Mouse (Mus musculus): ENCODE measurements around the gene Polrmt. TPM values are rescaled to one million over a fixed set of nuclear protein-coding genes. Genes with fewer than 3 reads are reported as not detected.

Polrmt gene
- polyA plus RNA-seq (2012; rRNA removed; ENCODE audit: low replicate concordance), result 53.1 and 71.6 TPM in 2 replicates

DNA sequence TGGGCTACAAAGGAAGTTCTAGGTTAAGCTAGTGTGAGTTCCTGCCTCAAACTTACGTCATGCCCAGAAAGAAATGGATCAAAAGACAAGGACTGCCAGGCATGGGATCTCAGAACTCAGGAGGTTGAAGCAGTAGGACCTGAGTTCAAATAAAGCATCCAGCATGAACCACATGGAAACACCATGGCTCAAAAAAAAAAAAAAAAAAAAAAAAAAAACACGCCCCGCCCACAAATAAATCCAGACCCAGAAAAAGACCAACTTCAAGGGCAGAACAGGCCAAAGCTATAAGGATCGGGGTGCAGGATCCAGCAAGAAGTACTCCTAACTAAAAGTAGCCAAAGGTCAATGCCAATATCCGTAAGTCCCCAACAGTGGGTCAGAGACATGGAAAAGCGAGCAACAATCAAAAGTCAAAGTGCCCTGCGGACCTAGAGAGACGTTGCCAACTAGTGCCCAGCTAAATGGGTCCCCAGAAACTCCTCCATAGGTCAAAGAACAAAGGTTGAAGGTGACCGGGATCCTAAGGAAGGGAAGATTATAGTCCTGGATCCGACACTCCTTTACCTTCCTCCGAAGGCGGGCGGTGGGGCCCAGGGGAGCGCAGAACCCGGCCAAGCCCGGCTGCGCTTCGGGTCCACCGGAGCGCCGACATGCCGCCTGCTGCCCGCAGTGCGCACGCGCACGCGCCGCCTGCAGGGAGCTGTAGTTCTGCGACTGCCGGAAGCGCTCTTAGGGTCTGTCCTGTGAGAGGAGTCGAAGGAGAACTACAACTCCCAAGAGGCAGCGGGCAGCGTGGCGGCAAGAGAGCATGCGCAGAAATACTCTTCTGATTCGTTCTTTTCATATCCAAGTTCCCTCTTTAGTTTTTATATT, at the start of gene Polrmt:
Polrmt (minus strand) TSS at position 684 of the 876 bp plus-strand sequence.

DNA sequence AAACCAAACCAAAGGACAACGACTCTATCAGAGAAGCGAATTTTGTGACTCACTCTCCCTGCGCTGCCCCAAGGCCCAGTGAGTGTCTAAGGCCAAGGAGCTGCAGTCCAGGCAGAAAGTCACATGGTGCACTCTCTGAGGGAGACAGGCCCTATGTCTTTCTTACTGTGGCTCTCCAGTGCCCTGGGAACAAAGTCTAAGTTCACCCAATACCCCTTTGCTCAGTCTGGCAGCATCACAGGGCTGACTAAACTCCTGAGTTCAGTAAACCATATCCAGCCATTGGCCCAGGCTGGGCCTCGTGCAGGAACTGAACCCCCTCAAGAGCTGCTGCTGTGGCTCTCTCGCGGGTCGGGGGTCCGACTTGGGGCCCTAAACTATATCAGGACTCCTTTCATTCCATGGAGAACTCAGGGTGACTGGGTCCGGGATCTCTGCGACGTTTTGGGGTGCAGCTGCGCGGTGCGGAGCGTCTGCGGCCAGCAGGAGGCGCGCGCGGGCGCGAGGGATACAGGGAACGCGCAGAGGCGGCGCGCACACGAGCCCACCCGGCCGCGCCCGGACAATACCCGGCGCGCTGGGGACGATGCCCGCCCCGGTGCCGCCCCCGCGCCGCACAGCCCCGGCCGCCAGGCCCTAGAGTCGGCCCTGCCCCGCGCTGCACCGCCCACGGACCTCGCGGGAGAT, 46.8 kb upstream of the Polrmt start, which contains the start of gene Palm:
Palm (plus strand) TSS at position 522 of the 687 bp plus-strand sequence.

DNA sequence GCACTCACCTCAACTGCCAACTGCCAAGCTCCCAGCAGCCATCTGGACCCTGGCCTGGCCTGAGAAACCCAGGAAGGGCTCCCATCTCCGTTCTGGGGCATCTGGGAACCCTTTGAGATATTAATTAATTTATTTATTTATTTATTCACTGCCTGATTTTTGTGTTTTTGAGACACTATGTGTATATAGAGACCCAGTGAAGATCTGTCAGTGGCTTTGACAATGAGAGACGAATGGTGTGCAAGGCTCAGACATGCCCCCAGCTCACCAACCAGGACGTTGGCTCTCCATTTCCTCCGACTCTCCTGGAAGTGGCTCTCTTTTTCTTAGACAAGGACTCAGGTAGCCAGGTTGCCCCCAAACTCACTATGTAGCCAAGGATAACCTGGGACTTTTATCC, 44.5 kb upstream of the Polrmt start, which contains the start of gene Prss57:
Prss57 (minus strand) TSS at position 101 of the 400 bp plus-strand sequence.

DNA sequence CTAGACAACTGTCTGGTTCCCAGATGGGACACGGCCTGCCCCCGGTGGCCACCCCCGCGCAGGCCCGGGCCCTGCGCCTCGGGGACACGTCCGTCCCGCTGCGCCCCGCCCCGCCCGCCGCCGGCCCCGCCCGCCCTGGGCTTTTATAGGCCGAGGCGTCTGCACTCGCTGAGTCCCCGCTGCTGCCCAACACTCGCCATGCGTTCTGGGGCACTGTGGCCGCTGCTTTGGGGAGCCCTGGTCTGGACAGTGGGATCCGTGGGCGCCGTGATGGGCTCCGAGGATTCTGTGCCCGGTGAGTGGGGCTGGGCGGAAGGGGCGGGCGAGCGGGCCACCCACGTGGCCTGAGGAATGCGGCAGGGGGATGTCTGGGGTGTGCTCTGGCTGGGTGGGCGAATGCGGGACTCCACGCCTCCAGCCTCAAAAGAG, 30.7 kb upstream of the Polrmt start, which contains the start of gene Fstl3:
Fstl3 (plus strand) TSS at position 170 of the 429 bp plus-strand sequence.

DNA sequence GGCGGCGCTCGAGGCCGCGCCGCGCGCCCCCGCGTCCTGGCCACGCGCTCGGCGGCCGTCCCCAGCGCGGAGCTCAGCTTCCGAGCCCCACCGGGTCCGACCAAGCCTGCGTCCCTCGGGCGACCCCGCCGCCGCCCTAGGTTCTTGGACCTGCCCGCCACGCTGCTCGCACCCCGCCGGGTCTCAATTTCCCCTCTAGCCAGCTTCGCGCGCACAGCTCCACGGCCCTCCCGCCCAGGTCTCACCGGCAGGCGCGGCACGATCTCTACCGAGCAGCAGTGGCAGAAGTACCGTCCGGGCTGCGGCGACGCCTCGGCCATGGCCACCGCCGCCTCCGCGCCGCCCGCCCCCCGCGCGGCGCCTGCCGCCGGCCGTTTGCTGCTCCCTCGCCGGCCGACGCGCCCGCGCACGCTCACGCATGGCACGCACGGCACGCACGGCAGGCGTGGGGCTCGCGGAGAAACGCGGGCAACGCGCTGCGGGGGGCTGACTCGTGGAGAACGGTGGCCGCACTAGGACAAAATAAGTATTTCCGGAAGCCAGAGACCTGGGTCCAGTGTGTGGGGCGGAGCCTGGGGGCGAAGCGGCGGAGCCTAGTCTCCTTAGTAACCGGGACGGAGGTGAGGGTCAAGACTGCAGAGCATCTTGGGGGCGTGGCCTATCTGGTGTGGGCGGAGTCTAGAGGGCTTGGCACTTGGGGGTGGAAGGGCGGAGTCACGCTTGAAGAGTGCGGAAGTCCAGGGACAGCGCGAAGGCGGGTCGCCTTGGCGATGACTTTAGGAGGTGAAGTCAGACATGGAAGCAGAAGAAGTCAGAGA, 20.3 kb upstream of the Polrmt start, which contains the start of gene Rnf126:
Rnf126 (minus strand) TSS at position 445 of the 818 bp plus-strand sequence.

DNA sequence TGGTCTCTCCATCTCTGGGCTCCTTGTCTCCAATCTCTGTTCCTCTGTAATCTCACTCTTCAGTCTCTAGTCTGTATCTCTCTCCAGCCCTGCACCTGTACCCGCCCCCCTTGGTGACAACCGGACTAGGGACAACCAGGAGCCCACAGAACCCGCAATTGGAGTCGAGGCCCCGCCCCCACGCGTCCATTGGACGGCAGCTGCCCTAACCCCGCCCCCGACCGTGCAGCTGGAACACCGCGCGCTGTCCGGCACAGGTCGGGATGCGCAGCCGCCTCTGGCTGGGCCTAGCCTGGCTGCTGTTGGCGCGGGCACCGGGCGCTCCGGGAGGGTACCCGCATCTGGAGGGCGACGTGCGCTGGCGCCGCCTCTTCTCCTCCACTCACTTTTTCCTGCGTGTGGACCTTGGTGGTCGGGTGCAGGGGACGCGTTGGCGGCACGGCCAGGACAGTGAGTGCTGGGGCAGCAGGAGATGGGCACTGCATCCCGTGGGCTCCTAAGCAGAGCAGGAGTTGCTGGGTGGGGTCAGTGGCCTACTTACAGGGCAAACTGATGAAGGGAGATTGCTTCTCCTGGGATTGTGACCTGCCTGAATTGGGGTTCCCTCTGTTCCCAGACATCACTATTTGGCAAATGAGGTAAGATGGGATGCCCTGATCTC, 8.6 kb upstream of the Polrmt start, which contains the start of gene Fgf22:
Fgf22 (plus strand) TSS at position 221 of the 661 bp plus-strand sequence.

DNA sequence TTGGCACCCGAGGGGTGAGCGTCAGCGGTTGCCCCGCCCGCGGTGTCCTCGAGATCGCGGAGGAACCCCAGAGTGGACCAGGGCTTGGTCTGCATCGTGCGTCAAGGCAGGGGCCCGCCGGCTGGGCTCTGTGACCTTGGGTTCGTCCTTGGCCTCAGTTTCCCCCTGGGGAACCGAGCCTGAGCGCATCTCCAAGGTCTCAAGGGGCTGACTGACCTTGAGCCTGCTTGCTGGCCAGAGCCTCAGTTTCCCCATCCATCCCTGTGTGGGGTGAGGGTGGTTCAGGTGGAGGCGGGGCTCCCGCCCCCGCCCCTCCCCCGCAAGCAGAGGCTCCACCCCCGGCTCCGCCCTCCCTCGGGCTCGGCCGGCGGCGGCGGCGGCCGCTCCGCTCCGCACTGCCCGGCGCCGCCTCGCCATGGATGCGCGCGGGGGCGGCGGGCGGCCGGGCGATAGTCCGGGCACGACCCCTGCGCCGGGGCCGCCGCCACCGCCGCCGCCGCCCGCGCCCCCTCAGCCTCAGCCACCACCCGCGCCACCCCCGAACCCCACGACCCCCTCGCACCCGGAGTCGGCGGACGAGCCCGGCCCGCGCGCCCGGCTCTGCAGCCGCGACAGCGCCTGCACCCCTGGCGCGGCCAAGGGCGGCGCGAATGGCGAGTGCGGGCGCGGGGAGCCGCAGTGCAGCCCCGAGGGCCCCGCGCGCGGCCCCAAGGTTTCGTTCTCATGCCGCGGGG, 30.0 kb downstream of the Polrmt start, which contains the start of gene Hcn2:
Hcn2 (plus strand) TSS at position 381 of the 734 bp plus-strand sequence.

DNA sequence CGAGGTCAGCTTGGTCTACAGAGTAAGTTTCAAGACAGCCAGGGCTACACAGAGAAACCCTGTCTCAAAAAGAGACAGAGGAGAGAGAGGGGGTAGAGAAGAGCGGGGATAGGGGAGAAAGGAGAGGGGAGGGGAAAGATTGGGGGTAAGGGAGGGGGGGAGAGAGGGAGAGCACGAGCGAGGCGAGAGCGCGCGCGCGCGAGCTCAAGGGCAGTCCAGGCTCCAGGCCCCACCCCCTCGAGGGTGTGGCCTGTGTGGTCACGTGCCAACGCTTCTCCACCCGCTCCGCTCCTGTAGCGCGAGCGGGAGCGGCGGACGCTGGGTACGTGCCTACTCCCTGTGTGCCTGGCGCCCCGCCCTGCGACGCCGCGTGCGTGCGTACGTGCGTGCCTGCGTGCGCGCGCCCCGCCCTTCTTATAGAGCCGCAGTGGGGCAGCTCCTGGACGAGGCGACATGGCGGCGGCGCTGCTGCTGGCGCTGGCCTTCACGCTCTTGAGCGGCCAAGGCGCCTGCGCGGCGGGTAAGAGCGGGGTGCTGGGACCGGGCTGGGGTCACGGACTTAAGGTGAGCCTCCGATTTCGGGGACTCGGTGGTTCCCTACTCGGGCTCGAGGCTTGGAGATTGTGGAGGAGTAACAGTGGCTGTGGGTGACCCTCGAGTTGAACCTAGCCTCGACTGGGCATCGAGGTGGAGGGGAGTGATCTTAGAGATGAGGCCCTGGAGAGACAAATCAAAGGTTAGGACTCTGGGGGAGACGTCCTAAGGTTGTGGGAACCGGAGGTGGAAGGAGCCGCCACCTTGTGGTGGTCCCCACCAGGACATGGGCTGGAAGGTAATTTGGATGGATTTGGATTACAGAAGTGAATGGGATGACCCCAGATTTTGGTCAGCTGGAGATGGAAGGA, 42.1 kb downstream of the Polrmt start, which contains the start of gene Bsg:
Bsg (plus strand) TSS at position 427 of the 905 bp plus-strand sequence.

DNA sequence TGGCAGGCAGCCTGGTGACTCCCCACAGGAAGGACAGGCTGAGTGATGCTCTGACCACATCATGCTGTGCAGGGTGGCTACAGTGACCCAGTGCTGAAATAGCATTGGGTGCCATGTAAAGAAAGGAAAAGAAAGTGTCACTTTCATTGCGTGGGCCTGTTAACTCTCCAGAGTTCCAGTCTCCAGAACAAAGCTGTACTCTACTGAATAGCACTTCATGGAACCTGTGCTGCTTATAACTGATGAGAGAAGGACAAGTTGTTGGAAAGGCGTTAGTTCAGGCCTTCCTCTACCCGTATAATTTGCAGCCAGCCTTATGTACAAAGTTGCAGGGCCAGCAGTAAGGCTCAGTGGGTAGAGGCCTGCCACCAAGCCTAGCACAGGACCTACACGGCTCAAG, 57.7 kb downstream of the Polrmt start, which contains the start of gene Gzmm:
Gzmm (plus strand) TSS at position 301 of the 400 bp plus-strand sequence.

Other genes starting within 250 kb of the Polrmt start
- 27.4 and 36.8 TPM in 2 replicates for gene Plpp2, start 212.8 kb downstream of the Polrmt start, polyA plus RNA-seq (2012; rRNA removed; ENCODE audit: low replicate concordance)
- 102 and 125 TPM in 2 replicates for gene Mier2, start 191.4 kb downstream of the Polrmt start, polyA plus RNA-seq (2012; rRNA removed; ENCODE audit: low replicate concordance)
- 0.24 TPM in 1 of 2 replicates, not detected in the other for gene Theg, start 159.2 kb downstream of the Polrmt start, polyA plus RNA-seq (2012; rRNA removed; ENCODE audit: low replicate concordance)
- 0.19 and 0.26 TPM in 2 replicates for gene C2cd4c, start 132.6 kb downstream of the Polrmt start, polyA plus RNA-seq (2012; rRNA removed; ENCODE audit: low replicate concordance)
- 12.4 and 17.4 TPM in 2 replicates for gene Shc2, start 108.7 kb downstream of the Polrmt start, polyA plus RNA-seq (2012; rRNA removed; ENCODE audit: low replicate concordance)
- gene Odf3l2, start 100.8 kb downstream of the Polrmt start, polyA plus RNA-seq (2012; rRNA removed; ENCODE audit: low replicate concordance), result 2.3 TPM in 1 of 2 replicates, not detected in the other
- gene Madcam1, start 82.0 kb downstream of the Polrmt start, polyA plus RNA-seq (2012; rRNA removed; ENCODE audit: low replicate concordance), result 3.9 and 8.7 TPM in 2 replicates
- 46.9 and 119 TPM in 2 replicates for gene Tpgs1, start 77.2 kb downstream of the Polrmt start, polyA plus RNA-seq (2012; rRNA removed; ENCODE audit: low replicate concordance)
- 265 and 337 TPM in 2 replicates for gene Cdc34, start 64.4 kb downstream of the Polrmt start, polyA plus RNA-seq (2012; rRNA removed; ENCODE audit: low replicate concordance)
- gene Gzmm, start 57.6 kb downstream of the Polrmt start, polyA plus RNA-seq (2012; rRNA removed; ENCODE audit: low replicate concordance), result 1.1 and 1.3 TPM in 2 replicates
- gene Bsg, start 42.1 kb downstream of the Polrmt start, polyA plus RNA-seq (2012; rRNA removed; ENCODE audit: low replicate concordance), result 489 and 512 TPM in 2 replicates
- 1.9 and 6.1 TPM in 2 replicates for gene Hcn2, start 29.9 kb downstream of the Polrmt start, polyA plus RNA-seq (2012; rRNA removed; ENCODE audit: low replicate concordance)
- 0.19 TPM in 1 of 2 replicates, not detected in the other for gene Fgf22, start 8.5 kb upstream of the Polrmt start, polyA plus RNA-seq (2012; rRNA removed; ENCODE audit: low replicate concordance)
- gene Rnf126, start 20.4 kb upstream of the Polrmt start, polyA plus RNA-seq (2012; rRNA removed; ENCODE audit: low replicate concordance), result 91.7 and 212 TPM in 2 replicates
- gene Fstl3, start 30.7 kb upstream of the Polrmt start, polyA plus RNA-seq (2012; rRNA removed; ENCODE audit: low replicate concordance), result 19.5 and 24.6 TPM in 2 replicates
- 0.26 and 0.27 TPM in 2 replicates for gene Prss57, start 44.4 kb upstream of the Polrmt start, polyA plus RNA-seq (2012; rRNA removed; ENCODE audit: low replicate concordance)
- 49.2 and 87.4 TPM in 2 replicates for gene Palm, start 47.0 kb upstream of the Polrmt start, polyA plus RNA-seq (2012; rRNA removed; ENCODE audit: low replicate concordance)
- 1.3 TPM in 2 replicates for gene Misp, start 74.4 kb upstream of the Polrmt start, polyA plus RNA-seq (2012; rRNA removed; ENCODE audit: low replicate concordance)
- gene Ptbp1, start 107.8 kb upstream of the Polrmt start, polyA plus RNA-seq (2012; rRNA removed; ENCODE audit: low replicate concordance), result 163 and 219 TPM in 2 replicates
- 17.2 and 40.5 TPM in 2 replicates for gene Prtn3, start 127.9 kb upstream of the Polrmt start, polyA plus RNA-seq (2012; rRNA removed; ENCODE audit: low replicate concordance)
- gene Plppr3, start 128.1 kb upstream of the Polrmt start, polyA plus RNA-seq (2012; rRNA removed; ENCODE audit: low replicate concordance), result 29.8 and 33.3 TPM in 2 replicates
- gene Elane, start 139.7 kb upstream of the Polrmt start, polyA plus RNA-seq (2012; rRNA removed; ENCODE audit: low replicate concordance), result 3.4 and 5.8 TPM in 2 replicates
- gene Cfd, start 144.3 kb upstream of the Polrmt start, polyA plus RNA-seq (2012; rRNA removed; ENCODE audit: low replicate concordance), result 26,645 and 44,997 TPM in 2 replicates
- gene Med16, start 162.3 kb upstream of the Polrmt start, polyA plus RNA-seq (2012; rRNA removed; ENCODE audit: low replicate concordance), result 66.2 and 92.4 TPM in 2 replicates
- not detected in 2 replicates for gene Gm26602, start 164.3 kb upstream of the Polrmt start, polyA plus RNA-seq (2012; rRNA removed; ENCODE audit: low replicate concordance)
- gene Kiss1r, start 170.4 kb upstream of the Polrmt start, polyA plus RNA-seq (2012; rRNA removed; ENCODE audit: low replicate concordance), result 9.0 and 14.4 TPM in 2 replicates
- gene R3hdm4, start 174.6 kb upstream of the Polrmt start, polyA plus RNA-seq (2012; rRNA removed; ENCODE audit: low replicate concordance), result 194 and 208 TPM in 2 replicates
- 5.2 and 16.6 TPM in 2 replicates for gene Arid3a, start 180.5 kb upstream of the Polrmt start, polyA plus RNA-seq (2012; rRNA removed; ENCODE audit: low replicate concordance)
- 47.1 and 52.1 TPM in 2 replicates for gene Wdr18, start 213.6 kb upstream of the Polrmt start, polyA plus RNA-seq (2012; rRNA removed; ENCODE audit: low replicate concordance)
- gene Grin3b, start 224.1 kb upstream of the Polrmt start, polyA plus RNA-seq (2012; rRNA removed; ENCODE audit: low replicate concordance), result 0.10 and 0.30 TPM in 2 replicates
- gene Tmem259, start 237.7 kb upstream of the Polrmt start, polyA plus RNA-seq (2012; rRNA removed; ENCODE audit: low replicate concordance), result 304 and 505 TPM in 2 replicates
- 138 and 301 TPM in 2 replicates for gene Cnn2, start 242.0 kb upstream of the Polrmt start, polyA plus RNA-seq (2012; rRNA removed; ENCODE audit: low replicate concordance)
- 23.5 and 40.2 TPM in 2 replicates for gene Abca7, start 249.9 kb upstream of the Polrmt start, polyA plus RNA-seq (2012; rRNA removed; ENCODE audit: low replicate concordance)